ENCODE assay signal across 18 mouse cellular contexts in the genomic region with DNA sequence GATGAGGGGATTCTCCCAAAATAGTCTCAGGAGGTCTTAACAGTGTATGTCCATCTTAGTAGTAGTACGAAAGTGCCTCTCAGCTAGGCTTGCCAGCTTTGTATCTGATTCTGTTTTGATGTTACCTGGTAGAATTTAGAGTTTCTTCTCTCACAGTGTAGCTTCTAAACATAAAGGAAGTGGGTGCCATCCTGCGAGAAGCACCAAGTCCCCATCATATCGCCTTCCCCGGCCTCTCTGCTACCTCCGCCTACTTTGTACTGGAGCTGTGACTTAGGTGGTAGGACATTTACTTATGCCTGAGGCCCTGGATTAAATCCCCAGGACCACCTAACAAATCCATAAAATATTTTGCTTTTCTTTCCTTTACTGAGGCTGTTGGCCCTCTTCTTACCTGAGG.
"Had no signal": no experiment of that assay in that cellular context is flagged by ENCODE, and none has a peak within 500 bp of the region (broad histone marks: within the 10 kb centered on the region; RNA-seq: fewer than 3 reads in every experiment).

No protein-coding gene starts in this region.

- ATAC-seq: liver, postnatal 0 days; lung, postnatal 0 days; midbrain, embryonic 13.5 days; midbrain, embryonic 15.5 days had no signal

- DNase-seq: liver, postnatal 0 days; lung, adult 2 months; lung, postnatal 14 days; lung, postnatal 36 days; right cerebral cortex, postnatal 25 days; right cerebral cortex, postnatal 4 days; spleen, adult 18-20 months; thymus, adult 18-20 months; thymus, postnatal 25 days had no signal

- H3K4me3 ChIP-seq: liver, embryonic 15.5 days; lung, embryonic 15.5 days; midbrain, embryonic 13.5 days; midbrain, embryonic 15.5 days; neural tube, embryonic 12.5 days had no signal

- H3K4me2 ChIP-seq: liver, embryonic 15.5 days; lung, embryonic 15.5 days; midbrain, embryonic 11.5 days; midbrain, embryonic 13.5 days; midbrain, embryonic 15.5 days; neural tube, embryonic 12.5 days had no signal

- H3K9ac ChIP-seq: liver, embryonic 15.5 days; liver, postnatal 0 days; lung, embryonic 15.5 days; midbrain, embryonic 13.5 days; midbrain, embryonic 15.5 days; neural tube, embryonic 12.5 days had no signal

- H3K4me1 ChIP-seq: neural tube, embryonic 12.5 days had no signal

- H3K9me3 ChIP-seq: liver, embryonic 15.5 days; lung, embryonic 15.5 days; megakaryocyte, embryonic 14.5 days; midbrain, embryonic 13.5 days; midbrain, embryonic 15.5 days; neural tube, embryonic 12.5 days had no signal

- H3K27me3 ChIP-seq: liver, embryonic 15.5 days; lung, embryonic 15.5 days; megakaryocyte, embryonic 14.5 days; midbrain, embryonic 13.5 days; midbrain, embryonic 15.5 days; neural tube, embryonic 12.5 days had no signal

- H3K27ac ChIP-seq: liver, embryonic 15.5 days; macrophage; midbrain, embryonic 13.5 days; midbrain, embryonic 15.5 days; neural tube, embryonic 12.5 days had no signal
